Mouse (Mus musculus) intestine, embryonic 14.5 days (tissue): ENCODE results near the gene Gzmb. TPM values are rescaled to one million over a fixed set of nuclear protein-coding genes. Genes with fewer than 3 reads are reported as not detected.
"Not testable (repeated sequence)": the region's sequence is repeated elsewhere in the genome, so short reads cannot be mapped to it uniquely, and the experiment has no call there.

Experiments
- ATAC-seq: fragments of 200-750 bp; cut with Nextera tagmentation; replicated peaks from 2 replicates; pipeline ENCODE4 v1.8.0; 2017; ENCODE audit warnings: low read depth, moderate number of reproducible peaks, moderate TSS enrichment, moderate library complexity; ENCODE audit not compliant: low FRiP score, low TSS enrichment
- DNase-seq: peaks from one replicate; pipeline ENCODE4 v3.0.0-alpha.2; 2018; ENCODE audit warnings: low spot score
- H3K27ac ChIP-seq: fragments of 300-500 bp; sonication (generic); 2 replicates; pipeline ENCODE4 v1.5.1; 2014; ENCODE audit warnings: low read depth, mild to moderate bottlenecking, control low read depth
- H3K27me3 ChIP-seq: fragments of 300-500 bp; sonication (generic); replicated peaks from 2 replicates; pipeline ENCODE4 v1.6.1; 2014; ENCODE audit warnings: low read length, control low read depth; ENCODE audit not compliant: control insufficient read depth, insufficient read depth
- H3K36me3 ChIP-seq: fragments of 300-500 bp; sonication (generic); 2 replicates; pipeline ENCODE4 v1.6.1; 2014; ENCODE audit warnings: low read length, control low read depth; ENCODE audit not compliant: control insufficient read depth, insufficient read depth
- H3K4me1 ChIP-seq: fragments of 300-500 bp; sonication (generic); replicated peaks from 2 replicates; pipeline ENCODE4 v1.6.1; 2014; ENCODE audit warnings: low read length, control low read depth, mixed read lengths; ENCODE audit not compliant: control insufficient read depth, insufficient read depth
- H3K4me2 ChIP-seq: fragments of 300-500 bp; sonication (generic); 2 replicates; pipeline ENCODE4 v1.6.1; 2014; ENCODE audit warnings: low read length
- H3K4me3 ChIP-seq: fragments of 300-500 bp; sonication (generic); 2 replicates; pipeline ENCODE4 v1.5.1; 2014; ENCODE audit warnings: low read depth, low read length, control low read depth, mixed read lengths
- H3K9ac ChIP-seq: fragments of 300-500 bp; sonication (generic); 2 replicates; pipeline ENCODE4 v1.6.1; 2014; ENCODE audit warnings: mild to moderate bottlenecking, low read length
- H3K9me3 ChIP-seq: fragments of 300-500 bp; sonication (generic); 2 replicates; pipeline ENCODE4 v1.6.1; 2016; ENCODE audit warnings: low read length, control low read depth; ENCODE audit not compliant: control insufficient read depth
- WGBS: fragments of 180-500 bp; shearing (Covaris S2); extraction: QIAGEN DNeasy Blood & Tissue Kit; methylation state at CpG from one replicate; pipeline ENCODE4 v1.1.7; 2014; 5-methylcytosine and 5-hydroxymethylcytosine counted together
- polyA plus RNA-seq: library from polyadenylated mRNA; unstranded; fragments of >200 nt; fragmentation: Nextera tagmentation; extraction: Ambion mirVana; gene quantifications from 2 replicates; pipeline ENCODE4 v1.2.1, GENCODE M21; 2014

Gene Gzmb
- polyA plus RNA-seq: 1.6 and 1.7 TPM in 2 replicates

GRCm38 (mm10) chr14:56262153-56262552 lies at the start of gene Gzmb:
Gene Gzmb, minus strand, starts transcription at chr14:56262260.
- DNase-seq: no peak
- Histone ChIP-seq H3K27ac (no peak within 1 kb of the TSS), H3K4me3 (no peak within 1 kb of the TSS), H3K4me2 (no peak within 1 kb of the TSS), H3K9me3 (no peaks in the 10 kb centered on the region), H3K4me1 (no peaks in the 10 kb centered on the region), H3K27me3 (no peaks in the 10 kb centered on the region), H3K9ac (no peak within 1 kb of the TSS), H3K36me3 (no peaks in the 10 kb centered on the region)
- ATAC-seq: no peak
- 89% methylated on average over 5 of the region's 5 CpGs for WGBS

GRCm38 (mm10) chr14:56311801-56312200 lies 49.7 kb upstream of the Gzmb start:
- H3K4me2 ChIP-seq, DNase-seq, H3K36me3 ChIP-seq, H3K27me3 ChIP-seq, ATAC-seq, H3K9ac ChIP-seq, H3K4me1 ChIP-seq, H3K27ac ChIP-seq, H3K4me3 ChIP-seq, H3K9me3 ChIP-seq: not testable (repeated sequence)

- H3K27me3 ChIP-seq: no peaks in the 10 kb centered on the region
- WGBS: 74% methylated on average over 9 of the region's 9 CpGs
- H3K4me3 ChIP-seq: no peak overlapping the region
- no peaks in the 10 kb centered on the region for H3K36me3 ChIP-seq
- H3K4me1 ChIP-seq: no peaks in the 10 kb centered on the region
- no peak overlapping the region for H3K27ac ChIP-seq
- no peak for DNase-seq
- H3K9ac ChIP-seq: no peak overlapping the region
- no peaks in the 10 kb centered on the region for H3K9me3 ChIP-seq
- no peak overlapping the region for H3K4me2 ChIP-seq
- ATAC-seq: no peak
Measured at GRCm38 (mm10) chr14:56310238-56310637, 48.2 kb upstream of the Gzmb start.

- Histone ChIP-seq H3K4me1 (no peaks in the 10 kb centered on the region), H3K4me3 (no peak overlapping the region), H3K27ac (no peak overlapping the region), H3K9me3 (no peaks in the 10 kb centered on the region), H3K4me2 (no peak overlapping the region), H3K27me3 (no peaks in the 10 kb centered on the region), H3K36me3 (no peaks in the 10 kb centered on the region), H3K9ac (no peak overlapping the region)
- no peak for ATAC-seq
- WGBS: 1% methylated on average over 4 of the region's 4 CpGs
- peak; percentile 59 for DNase-seq
Measured at GRCm38 (mm10) chr14:56304149-56304548, 42.1 kb upstream of the Gzmb start.

DNA sequence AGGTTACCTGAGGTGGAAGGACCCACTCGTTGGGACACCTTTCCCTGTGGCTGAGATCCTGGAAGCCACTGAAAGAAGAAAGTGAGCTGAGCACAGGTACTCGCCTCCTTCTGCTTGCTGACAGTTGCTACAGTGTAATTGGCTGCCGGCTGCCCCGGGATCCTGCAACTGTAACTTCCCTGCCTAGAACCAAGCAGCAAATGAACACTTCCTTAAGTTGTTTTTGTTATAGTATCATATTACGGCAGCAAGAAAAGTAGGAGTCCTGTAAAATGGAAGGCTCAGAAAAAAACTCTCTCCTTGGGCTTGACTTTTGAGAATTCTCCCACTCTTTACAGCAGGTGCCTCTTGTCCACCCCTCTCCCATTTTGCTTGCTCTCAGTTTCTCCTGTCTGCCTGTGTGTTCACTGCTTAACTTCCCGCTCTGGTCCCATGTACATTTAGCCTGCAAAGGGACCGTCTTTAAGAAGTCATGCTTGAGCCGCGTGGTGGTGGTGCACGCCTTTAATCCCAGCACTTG lies 41.5 kb upstream of the Gzmb start:
- Histone ChIP-seq H3K9ac (no peak overlapping the region), H3K27me3 (no peaks in the 10 kb centered on the region), H3K4me1 (no peaks in the 10 kb centered on the region), H3K4me2 (peak overlapping the region; percentile 11; the same call in 1 of the 2 replicates), H3K27ac (no peak overlapping the region), H3K9me3 (no peaks in the 10 kb centered on the region), H3K36me3 (no peaks in the 10 kb centered on the region), H3K4me3 (no peak overlapping the region)
- WGBS: 46% methylated on average over 10 of the region's 10 CpGs
- no peak for DNase-seq
- no peak for ATAC-seq

DNA sequence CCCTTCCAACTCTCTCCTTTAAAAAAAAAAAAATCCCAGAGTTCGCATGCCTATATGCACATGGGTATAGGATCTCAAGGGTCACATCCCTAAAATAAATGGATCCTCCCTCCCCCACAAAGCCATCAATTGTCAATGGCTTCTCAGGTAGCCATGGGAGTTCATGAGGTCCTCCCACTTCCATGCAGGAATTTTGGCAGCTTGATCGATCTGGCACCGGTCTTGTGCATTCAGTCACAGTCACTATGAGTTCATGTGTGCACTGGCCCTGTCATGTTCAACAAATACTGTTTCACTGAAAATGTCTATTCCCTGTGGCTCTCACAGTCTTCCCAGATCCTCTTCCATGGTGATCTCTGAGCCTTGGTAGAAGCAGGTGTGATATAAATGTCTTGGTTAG lies 40.0 kb upstream of the Gzmb start:
- Histone ChIP-seq H3K4me2 (no peak overlapping the region), H3K36me3 (no peaks in the 10 kb centered on the region), H3K9me3 (no peaks in the 10 kb centered on the region), H3K9ac (no peak overlapping the region), H3K27ac (no peak overlapping the region), H3K27me3 (no peaks in the 10 kb centered on the region), H3K4me1 (no peaks in the 10 kb centered on the region), H3K4me3 (no peak overlapping the region)
- ATAC-seq (no peak), DNase-seq (no peak)
- whole genome bisulfite sequencing: 93% methylated on average over 3 of the region's 3 CpGs

- H3K4me1 ChIP-seq: no peaks in the 10 kb centered on the region
- H3K4me2 ChIP-seq: no peak overlapping the region
- H3K27ac ChIP-seq: no peak overlapping the region
- 66% methylated on average over 5 of the region's 5 CpGs for WGBS
- H3K9me3 ChIP-seq: no peaks in the 10 kb centered on the region
- H3K4me3 ChIP-seq: no peak overlapping the region
- no peaks in the 10 kb centered on the region for H3K36me3 ChIP-seq
- no peaks in the 10 kb centered on the region for H3K27me3 ChIP-seq
- DNase-seq (peak; percentile 15), ATAC-seq (no peak)
- no peak overlapping the region for H3K9ac ChIP-seq
Measured at GRCm38 (mm10) chr14:56296786-56297185, 34.7 kb upstream of the Gzmb start.

GRCm38 (mm10) chr14:56296106-56296505 lies 34.0 kb upstream of the Gzmb start:
- DNase-seq (no peak), ATAC-seq (no peak)
- no peak overlapping the region for H3K27ac ChIP-seq
- no peak overlapping the region for H3K9ac ChIP-seq
- no peaks in the 10 kb centered on the region for H3K4me1 ChIP-seq
- H3K27me3 ChIP-seq: no peaks in the 10 kb centered on the region
- H3K9me3 ChIP-seq: no peaks in the 10 kb centered on the region
- H3K4me2 ChIP-seq: no peak overlapping the region
- H3K4me3 ChIP-seq: no peak overlapping the region
- 67% methylated on average over 4 of the region's 4 CpGs for WGBS
- no peaks in the 10 kb centered on the region for H3K36me3 ChIP-seq

DNA sequence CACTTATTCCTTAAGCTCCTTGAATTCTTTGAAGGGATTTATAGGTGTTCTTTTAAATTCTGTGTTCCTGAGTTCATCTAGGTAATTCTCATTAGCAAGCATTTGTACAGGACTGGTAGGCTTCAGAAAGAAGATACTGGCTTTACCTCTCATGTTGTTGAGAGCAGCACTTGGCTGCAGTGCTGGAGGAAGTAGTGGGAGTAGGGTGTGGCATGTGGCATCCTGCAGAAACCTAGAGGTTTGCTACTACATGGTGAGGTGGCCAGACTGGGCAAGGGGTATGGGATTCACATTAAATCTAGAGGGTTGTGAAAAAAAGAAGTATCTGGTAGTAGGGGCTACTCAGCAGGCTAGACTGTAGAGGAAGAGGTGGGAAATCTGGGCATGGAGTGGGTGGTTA lies 31.1 kb upstream of the Gzmb start:
- no peak overlapping the region for H3K27ac ChIP-seq
- no peak overlapping the region for H3K4me2 ChIP-seq
- H3K36me3 ChIP-seq: no peaks in the 10 kb centered on the region
- no peaks in the 10 kb centered on the region for H3K4me1 ChIP-seq
- no peaks in the 10 kb centered on the region for H3K9me3 ChIP-seq
- no peak overlapping the region for H3K9ac ChIP-seq
- ATAC-seq (no peak), DNase-seq (peak; percentile 6)
- no peaks in the 10 kb centered on the region for H3K27me3 ChIP-seq
- no peak overlapping the region for H3K4me3 ChIP-seq
